Mouse (Mus musculus) kidney, adult 11 months (tissue): ENCODE results near the gene Immt.
"Not testable (repeated sequence)": the region's sequence is repeated elsewhere in the genome, so short reads cannot be mapped to it uniquely, and the experiment has no call there.

Source experiments
- DNase-seq: peaks from one replicate; pipeline ENCODE4 v3.0.0; 2022

The Immt gene

GRCm38 (mm10) chr6:71867751-71868150, 36.6 kb downstream of the Immt start:
- DNase-seq, result no peak

GRCm38 (mm10) chr6:71868809-71869208, 37.7 kb downstream of the Immt start:
- DNase-seq, result no peak

GRCm38 (mm10) chr6:71871396-71871795, 40.3 kb downstream of the Immt start:
- no peak for DNase-seq

GRCm38 (mm10) chr6:71877965-71878760, 47.0 kb downstream of the Immt start:
- no peak for DNase-seq

- no peak for DNase-seq
These were observed 62.1 kb downstream of the Immt start for GRCm38 (mm10) chr6:71893263-71893662.

GRCm38 (mm10) chr6:71907702-71908235, 76.6 kb downstream of the Immt start:
- no peak for DNase-seq

- peak; percentile 90 for DNase-seq
These were observed 77.6 kb downstream of the Immt start, which contains the start of the genes Ptcd3 and Polr1a for GRCm38 (mm10) chr6:71908481-71909381. Gene Ptcd3 (minus strand): TSS chr6:71908750. Gene Polr1a (plus strand): TSS chr6:71909053.

GRCm38 (mm10) chr6:71909384-71909783, 78.3 kb downstream of the Immt start:
- DNase-seq, result no peak

DNA sequence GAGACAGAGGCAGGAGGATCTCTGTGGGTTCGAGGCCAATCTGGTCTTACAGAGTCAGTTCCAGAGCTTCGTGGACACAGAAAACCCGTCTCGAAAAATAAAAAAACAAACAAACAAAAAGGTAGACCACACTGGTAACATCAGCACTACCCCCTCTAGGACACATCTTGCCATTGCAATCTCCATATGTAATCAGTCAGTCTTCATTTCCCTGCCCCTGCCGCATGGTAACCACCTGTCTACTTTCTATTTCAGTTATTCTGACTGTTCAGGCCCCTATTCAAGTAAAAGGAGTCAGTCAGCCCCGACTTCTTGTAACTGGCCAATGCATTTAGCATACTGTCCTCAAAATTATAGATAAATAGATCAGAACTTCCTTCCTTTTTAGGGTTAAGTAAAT, 78.7 kb downstream of the Immt start:
- no peak for DNase-seq

- DNase-seq, result no peak
These were observed 80.7 kb downstream of the Immt start for GRCm38 (mm10) chr6:71911686-71912450.

- no peak for DNase-seq
These were observed 89.6 kb downstream of the Immt start for GRCm38 (mm10) chr6:71920752-71921151.

DNA sequence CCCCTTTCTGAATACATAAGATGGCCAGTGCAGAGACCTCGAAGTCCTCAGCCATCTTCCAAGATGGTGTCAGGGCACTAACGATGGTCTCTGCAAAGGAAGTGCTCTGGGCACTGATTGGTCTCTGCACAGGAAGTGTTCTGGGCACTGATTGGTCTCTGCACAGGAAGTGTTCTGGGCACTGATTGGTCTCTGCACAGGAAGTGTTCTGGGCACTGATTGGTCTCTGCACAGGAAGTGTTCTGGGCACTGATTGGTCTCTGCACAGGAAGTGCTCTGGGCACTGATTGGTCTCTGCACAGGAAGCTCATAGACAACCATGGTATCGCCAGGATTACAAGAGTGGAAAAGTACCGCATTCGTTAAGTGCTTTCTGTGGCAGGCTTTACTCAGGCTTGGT, 94.1 kb downstream of the Immt start:
- not testable (repeated sequence) for DNase-seq
